Mouse (Mus musculus): ENCODE results near the gene Nhs.

Gene Nhs

DNA sequence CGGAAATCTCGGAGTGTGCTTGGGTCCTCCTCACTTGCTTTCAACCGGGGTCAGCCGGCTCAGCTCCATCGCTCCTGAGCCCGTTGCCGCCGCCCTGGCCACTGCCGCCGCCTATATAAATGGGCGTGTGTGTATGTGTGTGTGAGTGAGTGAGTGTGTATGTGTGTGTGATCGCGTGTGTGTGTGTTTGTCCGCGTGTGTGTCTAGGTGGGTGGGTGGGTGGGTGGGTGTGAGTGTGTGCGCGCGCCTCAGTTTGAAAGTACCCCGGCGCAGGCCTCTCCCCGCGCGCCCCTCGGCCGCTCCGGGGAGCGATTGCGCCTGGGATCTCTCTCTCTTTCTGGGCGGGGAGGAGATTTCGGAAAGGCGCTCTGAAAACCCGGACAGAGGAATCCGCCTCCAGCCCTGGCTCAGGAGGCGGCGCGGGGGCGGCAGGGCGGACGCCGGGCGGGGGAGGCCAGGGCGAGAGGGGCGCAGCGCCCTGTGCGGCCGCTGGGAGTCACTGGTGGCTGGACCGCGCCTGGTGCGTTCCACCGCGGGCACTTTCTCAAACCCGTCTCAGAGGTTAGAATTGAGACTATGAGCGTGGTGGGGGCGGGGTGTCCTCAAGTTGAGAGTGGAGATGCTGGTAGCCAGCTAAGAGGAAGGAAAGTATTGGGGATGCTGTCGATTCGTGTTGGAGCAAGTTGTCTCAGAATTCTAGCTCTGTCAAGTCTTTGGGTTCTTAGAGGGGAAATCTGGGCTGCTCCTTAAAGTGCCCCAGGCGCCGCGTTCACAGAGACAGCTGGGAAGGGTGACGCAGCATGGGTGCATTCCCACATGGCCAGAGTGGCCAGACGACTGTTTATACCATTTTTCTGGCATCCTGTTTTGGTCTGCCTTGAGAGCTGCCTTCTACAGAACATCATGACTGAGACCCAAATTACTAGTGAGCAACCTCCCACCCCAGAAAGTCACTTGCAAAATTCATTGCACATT lies at the start of gene Nhs:
Nhs (minus strand) TSS at position 94 of the 975 bp plus-strand sequence.
- no peak for DNase-seq (ENCODE audit: low read depth, low spot score)

- no peak for DNase-seq (ENCODE audit: low read depth, low spot score)
These were observed 46.9 kb upstream of the Nhs start for GRCm38 (mm10) chrX:162206350-162206884.

GRCm38 (mm10) chrX:162158743-162159636 lies 540 bp downstream of the Nhs start:
- DNase-seq (ENCODE audit: low read depth, low spot score), result no peak

DNA sequence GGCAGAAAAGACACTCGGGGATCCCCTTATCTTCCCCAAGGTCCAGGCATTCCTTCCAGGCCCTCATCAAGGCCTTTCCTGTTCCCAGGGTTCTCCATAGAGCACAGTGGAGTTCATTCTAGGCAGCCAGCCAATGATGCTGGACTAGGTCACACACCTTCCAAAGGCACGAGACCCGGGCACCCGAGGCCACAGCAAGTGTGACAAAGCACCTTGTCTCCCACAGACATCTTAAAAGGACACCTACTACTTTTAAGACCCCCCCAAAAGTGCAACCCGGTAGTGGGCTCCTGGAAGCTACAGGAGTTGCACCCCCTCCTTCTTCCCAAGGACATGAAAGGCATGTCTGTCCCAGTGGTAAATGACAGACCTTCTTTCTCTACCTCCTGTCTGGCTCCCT lies 1.4 kb downstream of the Nhs start:
- no peak for DNase-seq (ENCODE audit: low read depth, low spot score)

DNA sequence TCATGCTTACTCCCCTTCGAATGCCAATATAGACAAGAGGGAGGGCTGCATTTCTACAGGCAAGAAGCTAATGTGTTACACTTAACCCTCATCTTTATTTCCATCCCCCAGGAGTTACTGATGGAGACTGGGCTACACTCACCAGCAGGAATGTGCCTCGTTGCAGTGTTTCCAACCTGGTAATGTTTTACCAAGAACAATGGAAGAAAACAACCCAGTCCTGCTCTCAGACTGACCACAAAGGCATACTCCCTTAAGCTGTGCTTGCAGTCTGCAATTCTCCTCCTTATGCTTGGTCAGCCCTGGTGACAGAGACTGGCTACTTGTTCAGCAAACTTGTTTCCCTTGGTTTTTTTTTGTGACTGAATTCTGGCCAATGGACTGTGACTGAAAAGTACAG lies 21.7 kb downstream of the Nhs start:
- DNase-seq (ENCODE audit: low read depth, low spot score), result no peak

- no peak for DNase-seq (ENCODE audit: low read depth, low spot score)
These were observed 46.3 kb downstream of the Nhs start for GRCm38 (mm10) chrX:162113257-162113656.

- DNase-seq (ENCODE audit: low read depth, low spot score), result no peak
These were observed 56.6 kb downstream of the Nhs start for GRCm38 (mm10) chrX:162102802-162103434.

DNA sequence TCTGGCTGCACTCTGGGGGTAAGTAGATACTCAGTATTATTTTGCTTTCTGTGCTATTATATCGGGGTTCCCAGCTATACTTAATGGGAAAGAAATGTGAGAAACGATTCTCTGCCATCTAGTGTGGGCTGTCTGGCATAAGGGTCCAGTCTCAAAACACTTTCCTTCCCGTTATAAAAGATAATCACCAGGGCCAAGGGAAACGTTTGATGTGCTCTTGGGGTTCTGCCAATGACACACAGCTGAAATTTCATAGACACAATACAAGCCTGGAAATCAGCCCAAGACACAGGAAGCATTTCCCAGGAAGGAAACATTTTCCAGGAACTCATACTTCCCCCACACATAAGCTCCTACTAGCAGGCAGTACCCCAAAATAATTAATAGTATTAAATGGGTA lies 61.2 kb downstream of the Nhs start:
- DNase-seq (ENCODE audit: low read depth, low spot score), result no peak

DNA sequence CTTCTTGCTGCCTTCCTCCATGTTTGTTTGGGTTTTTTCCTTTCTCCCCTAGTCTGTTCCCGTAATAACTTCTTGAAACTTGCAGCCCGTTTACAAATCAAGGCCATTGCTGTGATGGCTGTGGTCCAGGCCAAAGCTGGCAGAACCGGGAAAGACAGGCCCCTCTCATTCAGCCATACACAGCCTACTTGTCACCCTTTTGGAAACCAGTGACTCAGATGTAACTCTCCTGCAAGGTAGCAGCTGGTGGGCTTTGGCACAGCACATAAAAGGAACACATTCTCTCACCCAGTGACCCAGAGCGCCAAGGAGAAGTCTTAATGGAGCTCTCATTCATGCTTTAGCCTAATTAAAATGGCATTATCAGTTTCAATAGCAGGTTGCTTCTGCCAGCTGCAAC lies 72.2 kb downstream of the Nhs start:
- no peak for DNase-seq (ENCODE audit: low read depth, low spot score)

DNA sequence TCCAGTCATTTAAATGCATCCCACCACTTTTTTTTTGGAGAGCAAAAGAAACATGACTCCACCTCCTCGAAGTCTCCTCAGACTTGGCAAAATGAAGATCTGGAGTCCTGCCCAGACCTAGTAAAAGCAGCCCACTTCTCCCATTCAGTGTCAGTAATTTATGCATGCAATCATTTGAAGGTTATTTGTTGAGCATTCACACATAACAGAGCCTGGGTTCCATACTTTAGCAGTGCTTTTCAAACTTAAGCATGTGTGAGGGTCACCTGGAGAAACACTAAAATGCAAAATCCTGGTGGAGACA lies 73.7 kb downstream of the Nhs start:
- no peak for DNase-seq (ENCODE audit: low read depth, low spot score)

DNA sequence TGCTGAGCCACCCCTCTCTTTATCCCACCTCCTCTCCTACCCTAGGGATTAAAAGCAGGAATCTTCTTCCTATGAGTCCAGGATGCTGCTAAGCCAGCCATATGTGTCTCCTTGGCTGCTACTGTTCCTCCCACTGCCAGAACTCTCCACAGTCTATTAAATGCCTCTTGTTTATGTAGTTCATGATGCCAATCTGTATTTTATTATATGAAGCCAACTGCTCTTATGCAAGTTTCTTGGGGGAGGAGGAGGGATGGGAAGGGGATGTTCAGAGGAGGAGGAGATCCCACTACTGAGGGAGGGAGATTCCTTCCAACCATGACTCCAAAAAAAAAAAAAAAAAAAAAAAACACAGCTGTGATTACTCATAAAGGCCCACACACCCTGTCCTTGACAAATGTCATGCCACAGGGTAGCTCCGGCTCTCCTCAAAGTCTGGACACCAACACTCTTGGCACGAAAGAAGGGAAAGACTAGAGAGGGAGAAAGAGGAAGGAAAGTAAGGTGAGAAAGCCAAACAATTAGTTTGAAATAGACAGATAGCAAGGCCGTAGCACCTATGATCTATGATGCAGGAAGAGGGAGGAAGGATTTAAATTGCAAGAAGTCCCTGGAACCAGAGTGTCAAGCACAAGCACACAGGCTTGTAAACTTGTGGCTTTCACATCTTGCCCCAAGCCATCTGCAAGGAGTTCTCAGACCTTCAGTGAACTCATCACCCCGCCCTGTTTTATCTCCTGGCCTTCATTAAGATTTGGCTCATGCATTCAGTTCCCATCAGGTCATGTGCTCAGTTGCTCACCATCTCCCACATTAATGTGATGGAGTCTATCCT lies 74.3 kb downstream of the Nhs start:
- DNase-seq (ENCODE audit: low read depth, low spot score), result no peak

DNA sequence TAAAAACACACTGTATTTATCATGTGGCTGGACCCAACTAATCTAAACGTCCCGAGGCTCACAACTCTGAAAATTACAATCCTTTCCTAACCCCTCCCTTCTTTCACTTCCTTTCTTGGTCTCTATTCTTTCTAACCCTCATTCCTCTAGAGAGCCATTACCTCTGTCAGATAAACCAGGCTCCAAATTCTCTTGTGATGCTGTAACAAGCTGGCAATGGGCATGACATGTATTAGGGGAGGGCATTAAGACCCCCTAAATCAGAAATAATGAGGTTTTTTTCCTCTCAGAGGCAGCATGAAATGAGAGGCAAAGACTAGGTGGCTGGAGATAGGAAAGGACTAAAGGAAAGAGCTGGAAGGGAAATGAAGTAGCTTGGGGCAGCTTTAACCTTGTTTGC lies 96.4 kb downstream of the Nhs start:
- DNase-seq (ENCODE audit: low read depth, low spot score), result no peak

DNA sequence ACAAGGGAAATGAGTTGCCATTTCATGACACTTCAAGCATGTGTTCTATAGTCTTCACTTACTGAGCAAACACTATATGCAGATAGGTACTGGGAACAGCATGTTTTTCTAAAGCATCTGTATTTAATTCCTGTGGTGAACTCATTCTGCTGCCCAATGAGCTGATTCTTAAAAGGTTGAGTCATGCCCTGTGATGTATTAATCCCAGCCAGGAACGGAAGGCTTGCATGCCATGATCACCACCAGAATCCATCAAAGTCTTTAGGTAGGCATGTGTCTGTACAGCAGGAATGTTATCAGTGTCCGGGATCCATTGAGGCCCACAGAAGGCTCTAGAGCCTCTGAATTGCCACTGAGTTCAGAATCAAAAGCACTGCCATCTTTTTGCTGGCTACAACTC lies 103.9 kb downstream of the Nhs start:
- DNase-seq (ENCODE audit: low read depth, low spot score), result no peak

GRCm38 (mm10) chrX:162053566-162053965 lies 106.0 kb downstream of the Nhs start:
- DNase-seq (ENCODE audit: low read depth, low spot score), result no peak

- no peak for DNase-seq (ENCODE audit: low read depth, low spot score)
These were observed 107.0 kb downstream of the Nhs start for GRCm38 (mm10) chrX:162052534-162052933.

DNA sequence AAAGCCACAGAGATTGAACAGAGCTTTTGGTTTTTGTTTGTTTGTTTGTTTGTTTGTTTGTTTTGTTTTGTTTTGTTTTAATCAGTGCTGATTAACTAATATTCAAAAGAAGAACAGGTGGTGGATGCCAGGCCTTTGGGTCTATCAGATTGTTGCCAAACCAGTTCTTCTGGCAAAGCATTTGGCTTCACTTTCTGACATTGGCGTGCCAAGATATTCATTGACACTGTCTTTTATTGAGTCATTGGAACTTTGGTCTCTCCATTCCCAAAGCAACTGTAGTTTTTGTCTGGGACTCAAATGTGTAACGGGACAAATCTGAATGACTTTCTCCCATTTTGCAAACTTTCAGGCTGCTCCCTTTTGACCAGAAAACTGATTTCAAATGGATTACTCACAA lies 109.9 kb downstream of the Nhs start:
- DNase-seq (ENCODE audit: low read depth, low spot score), result no peak

DNA sequence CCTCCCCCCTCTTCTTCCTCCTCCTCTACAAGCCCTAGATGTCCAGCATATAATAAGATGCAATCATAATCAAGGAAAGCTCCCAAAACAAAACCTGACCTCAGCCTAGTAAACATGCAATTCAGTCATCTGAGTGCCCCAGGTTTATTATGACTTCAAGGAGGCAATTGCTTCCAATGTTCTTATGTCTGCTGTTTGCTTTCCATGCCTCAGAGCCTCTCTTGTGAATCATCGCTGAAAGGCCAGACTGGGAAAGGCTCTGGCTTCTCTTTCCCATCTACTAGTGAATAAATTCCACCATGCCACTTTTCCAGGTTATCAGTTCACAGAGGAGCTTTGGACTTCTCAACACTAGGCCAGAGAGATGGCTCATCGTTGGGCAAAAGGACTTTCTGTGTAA lies 114.0 kb downstream of the Nhs start:
- no peak for DNase-seq (ENCODE audit: low read depth, low spot score)

DNA sequence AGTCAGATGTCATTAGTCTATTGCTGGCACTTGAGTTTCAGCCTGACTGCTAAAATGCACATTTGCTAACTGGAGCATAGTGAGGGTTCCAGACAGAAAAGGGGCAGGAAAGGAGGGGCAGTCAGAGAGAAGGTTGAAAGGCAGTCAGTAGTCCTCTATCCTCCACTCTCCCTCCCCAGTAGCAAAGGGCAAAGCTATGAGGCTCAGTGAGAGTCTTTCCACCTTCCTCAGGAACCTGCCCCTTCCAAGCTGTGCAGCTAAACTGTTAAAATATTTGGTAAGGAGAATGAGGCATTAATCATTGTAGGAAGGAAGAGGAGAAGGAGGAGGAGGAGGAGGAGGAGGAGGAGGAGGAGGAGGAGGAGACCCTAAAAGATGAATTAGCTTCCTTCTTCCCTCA lies 115.4 kb downstream of the Nhs start:
- DNase-seq (ENCODE audit: low read depth, low spot score), result no peak

DNA sequence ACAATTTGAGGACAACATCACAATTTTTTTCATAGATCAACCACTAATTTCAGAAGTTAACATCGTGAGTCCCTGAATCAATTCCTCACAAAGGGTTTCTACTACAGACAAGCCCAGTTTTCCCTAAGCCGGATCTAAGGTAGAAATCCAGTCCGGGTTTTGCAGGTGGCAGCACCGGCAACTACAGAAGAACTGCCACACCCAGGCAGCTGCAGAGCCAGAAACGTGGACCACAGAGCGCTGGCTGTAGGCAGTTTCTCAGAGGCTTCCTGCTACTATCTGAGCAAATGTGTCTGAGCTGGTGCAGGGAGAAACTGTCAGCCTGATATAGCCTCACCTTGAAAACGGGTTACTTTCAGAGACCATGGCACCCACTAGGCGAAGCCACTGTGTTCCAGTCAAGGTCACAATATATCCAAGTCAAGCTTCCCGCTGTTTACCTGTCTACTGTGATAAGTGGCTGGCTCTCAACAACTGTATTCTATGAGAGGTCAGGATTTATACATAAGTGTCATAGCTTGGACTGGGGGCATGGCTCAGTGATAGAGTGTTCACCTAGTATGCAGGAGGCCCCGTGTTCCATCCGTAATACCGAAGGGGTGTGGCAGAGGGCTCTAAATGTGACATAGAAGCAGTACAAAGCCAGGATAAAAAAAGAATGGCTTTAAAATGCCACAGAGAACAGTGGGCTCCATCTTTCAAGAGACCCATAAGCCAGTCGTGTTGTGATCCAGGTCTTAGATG lies 134.1 kb downstream of the Nhs start:
- DNase-seq (ENCODE audit: low read depth, low spot score), result peak; percentile 1

DNA sequence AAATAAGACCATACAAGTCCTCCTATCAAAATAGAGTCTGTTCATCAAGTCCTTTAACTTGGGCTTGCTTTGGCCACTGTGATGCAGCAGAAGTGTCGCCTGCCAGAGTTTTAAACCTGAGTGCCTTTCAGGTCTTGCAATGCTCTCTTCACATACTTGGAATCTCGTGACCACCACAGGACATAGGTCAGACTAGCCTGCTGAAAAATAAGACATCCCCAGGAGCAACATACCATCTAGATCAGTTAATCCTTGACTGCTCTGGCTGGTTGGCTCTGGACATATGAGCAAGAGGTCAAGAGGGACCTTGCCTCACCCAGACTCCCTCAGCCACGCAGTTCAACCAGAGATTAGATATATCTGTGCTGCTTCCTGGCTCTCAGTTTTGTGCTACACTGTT lies 137.8 kb downstream of the Nhs start:
- DNase-seq (ENCODE audit: low read depth, low spot score), result no peak

All from A20 (cell line).